Mouse (Mus musculus) hindlimb bud, embryonic 11.5 days (tissue): ENCODE measurements around the gene Hoxc11.

Source experiments
- DNase-seq: peaks from one replicate; pipeline ENCODE4 v3.0.0-alpha.2; 2012; ENCODE audit warnings: low read depth, low spot score; ENCODE audit errors: extremely low spot score

The Hoxc11 gene

DNA sequence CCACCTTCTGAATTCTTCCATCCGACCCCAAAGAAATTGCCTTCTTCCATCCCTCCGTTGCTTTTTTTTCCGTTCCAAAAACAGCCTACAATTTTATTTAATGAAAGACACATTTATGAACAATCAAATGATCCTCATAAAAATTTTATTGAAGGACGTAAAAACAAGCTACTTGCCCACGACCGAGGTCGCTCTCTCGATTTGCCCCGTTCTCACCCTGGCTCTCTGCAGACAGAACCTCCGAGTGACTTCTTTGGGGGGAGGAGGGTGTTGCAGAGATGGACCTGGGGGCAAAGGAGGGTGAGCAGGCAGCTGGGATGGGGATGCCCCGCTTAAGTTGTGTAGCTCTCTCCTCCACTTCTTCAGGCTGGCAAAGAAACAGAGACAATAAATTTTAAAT, 26.1 kb downstream of the Hoxc11 start:
- DNase-seq = no peak

DNA sequence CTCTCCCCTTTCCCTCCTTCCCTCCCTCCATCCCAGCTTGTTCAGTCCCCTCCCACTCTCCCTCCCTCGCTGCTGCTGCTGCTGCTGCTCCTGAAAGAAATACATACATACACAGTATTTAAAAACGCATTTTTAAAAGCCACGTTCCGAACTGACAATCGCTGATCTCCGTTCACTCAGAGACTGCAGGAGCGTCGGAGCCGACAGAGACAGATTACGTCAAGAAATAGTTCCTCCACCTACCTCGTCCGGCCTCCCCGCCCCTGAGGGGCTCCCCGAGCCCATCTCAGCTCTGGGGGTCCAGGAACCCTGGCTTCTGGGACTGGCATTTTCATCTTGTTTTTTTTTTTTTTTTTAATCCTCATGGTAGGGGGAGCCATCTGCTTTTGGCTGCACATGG, 26.7 kb downstream of the Hoxc11 start:
- no peak for DNase-seq

DNA sequence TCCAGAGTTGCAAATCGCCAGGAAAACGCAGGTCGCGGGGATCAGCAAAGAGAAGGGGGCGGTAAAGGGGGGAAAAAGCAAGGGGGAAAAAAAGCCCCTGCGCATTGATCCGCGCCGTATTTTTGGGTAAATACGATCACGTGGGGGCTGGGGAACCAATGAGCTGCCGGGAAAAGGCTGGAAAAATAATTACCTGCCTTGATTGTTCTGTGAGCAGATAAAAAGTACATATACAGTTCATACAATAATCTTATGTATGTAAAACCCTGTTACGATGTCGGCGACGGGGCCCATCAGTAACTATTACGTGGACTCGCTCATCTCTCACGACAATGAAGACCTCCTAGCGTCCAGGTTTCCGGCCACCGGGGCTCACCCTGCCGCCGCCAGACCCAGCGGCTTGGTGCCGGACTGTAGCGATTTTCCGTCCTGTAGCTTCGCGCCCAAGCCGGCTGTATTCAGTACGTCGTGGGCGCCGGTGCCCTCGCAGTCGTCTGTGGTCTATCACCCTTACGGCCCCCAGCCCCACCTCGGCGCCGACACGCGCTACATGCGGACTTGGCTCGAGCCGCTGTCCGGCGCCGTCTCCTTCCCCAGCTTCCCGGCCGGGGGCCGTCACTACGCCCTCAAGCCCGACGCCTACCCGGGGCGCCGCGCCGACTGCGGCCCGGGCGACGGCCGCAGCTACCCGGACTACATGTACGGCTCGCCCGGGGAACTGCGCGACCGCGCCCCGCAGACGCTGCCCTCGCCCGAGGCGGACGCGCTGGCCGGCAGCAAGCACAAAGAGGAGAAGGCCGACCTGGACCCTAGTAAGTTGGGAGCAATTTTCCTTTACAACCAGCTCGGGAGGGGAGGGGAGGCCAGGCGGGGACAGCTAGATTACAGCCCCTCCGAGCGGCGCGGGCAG, 27.4 kb downstream of the Hoxc11 start:
- peak; percentile 88 for DNase-seq

DNA sequence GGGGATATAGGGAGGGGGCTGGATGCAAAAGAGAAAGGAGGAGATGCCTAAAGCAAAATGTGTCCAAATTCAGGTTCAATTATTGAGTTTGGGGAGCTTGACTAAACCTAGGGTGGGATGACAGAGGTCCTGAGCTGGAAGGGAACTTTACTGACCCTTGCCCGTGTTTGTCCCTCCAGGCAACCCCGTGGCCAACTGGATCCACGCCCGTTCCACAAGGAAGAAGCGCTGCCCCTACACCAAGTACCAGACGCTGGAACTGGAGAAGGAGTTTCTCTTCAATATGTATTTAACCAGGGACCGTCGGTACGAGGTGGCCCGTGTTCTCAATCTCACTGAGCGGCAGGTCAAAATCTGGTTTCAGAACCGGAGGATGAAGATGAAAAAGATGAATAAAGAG, 29.5 kb downstream of the Hoxc11 start:
- DNase-seq = no peak

DNA sequence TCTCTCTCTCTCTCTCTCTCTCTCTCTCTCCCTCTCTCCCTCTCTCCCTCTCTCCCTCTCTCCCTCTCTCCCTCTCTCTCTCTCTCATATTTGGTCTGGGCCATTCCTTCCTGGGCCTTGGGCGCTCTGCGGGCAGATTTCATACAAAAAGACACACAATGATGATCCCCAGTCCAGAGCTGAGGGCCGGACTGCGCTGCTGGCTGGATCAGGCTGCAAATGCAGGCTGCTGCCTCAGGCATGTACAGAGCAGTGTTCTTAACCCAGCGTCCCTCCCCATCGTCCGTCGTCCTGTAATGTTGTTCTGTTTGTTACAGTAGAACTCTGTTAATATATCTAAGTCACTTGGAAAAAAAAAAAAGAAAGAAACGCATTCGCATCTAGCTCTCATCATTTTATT, 30.3 kb downstream of the Hoxc11 start:
- no peak for DNase-seq

DNA sequence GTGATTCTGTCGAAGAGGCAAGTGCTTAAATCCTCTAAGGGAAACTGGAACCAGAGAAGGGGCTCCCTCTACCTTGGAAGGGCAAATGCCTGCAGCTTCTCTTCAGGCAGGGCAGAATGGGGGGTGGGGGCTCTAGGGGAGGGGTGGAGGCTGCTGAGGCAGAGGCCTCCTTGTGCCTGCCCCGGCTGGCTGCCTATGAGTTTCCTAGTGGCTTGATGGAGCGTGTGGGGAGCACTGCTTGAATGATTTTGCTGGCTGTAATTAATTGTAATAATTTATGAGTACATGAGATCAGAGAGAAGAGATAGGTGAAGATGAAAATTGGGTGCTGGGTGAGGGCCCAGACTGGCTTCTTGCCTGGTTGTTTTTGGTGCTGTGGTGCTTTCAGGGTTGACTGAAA, 30.7 kb downstream of the Hoxc11 start:
- no peak for DNase-seq

DNA sequence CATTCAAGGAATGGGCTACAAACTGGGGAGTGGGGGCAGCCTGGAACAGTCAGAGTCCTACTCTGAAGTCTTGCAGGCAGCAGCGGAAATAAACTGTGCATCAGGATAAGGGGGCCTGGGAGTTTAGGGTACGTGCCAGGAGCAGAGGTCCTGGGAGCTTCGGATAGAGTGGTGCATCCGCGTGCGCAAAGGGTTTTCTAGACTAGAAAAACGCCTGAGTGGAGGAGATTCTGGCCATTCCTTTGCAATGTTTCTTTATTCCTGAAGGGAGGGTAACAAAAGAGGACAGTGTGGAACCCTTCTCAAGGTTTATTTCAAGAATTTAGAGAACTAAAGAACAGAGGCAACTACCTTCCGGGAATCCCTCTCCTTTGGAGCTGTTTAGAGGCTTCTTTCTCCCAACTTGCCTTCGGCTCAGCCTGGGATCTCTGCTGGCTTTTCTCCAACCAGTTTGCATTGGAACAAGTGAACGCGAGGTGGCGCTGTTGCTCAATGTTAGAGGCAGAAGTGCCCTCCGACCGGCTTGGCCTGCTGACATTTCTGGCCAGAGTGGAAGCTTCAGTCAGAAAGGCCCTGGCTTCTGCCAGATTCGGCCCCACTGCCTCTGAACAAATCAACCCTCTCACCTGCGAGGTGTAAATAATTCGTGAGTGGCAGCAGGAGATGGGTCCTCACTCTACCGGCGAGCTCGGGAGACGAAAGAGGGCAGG, 33.1 kb downstream of the Hoxc11 start:
- DNase-seq = peak; percentile 99

DNA sequence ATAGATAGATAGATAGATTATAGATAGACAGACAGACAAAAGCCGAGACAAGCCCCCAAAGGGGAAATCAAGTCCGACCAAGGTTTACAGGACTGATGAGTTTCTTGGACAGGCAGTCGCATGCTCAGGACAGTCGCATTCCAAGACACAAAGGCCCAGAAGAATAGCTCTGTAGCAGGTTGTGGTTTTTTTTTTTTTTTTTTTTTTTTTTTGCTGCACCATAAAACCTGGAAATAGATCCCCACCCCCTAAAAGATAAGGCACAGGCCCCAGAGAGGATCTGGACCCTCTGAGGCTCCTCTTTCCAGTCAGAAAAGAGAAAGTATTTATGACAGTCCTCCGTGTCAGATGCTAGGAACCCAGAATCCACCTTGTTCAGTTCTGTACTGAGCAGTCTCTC, 33.9 kb downstream of the Hoxc11 start:
- no peak for DNase-seq

DNA sequence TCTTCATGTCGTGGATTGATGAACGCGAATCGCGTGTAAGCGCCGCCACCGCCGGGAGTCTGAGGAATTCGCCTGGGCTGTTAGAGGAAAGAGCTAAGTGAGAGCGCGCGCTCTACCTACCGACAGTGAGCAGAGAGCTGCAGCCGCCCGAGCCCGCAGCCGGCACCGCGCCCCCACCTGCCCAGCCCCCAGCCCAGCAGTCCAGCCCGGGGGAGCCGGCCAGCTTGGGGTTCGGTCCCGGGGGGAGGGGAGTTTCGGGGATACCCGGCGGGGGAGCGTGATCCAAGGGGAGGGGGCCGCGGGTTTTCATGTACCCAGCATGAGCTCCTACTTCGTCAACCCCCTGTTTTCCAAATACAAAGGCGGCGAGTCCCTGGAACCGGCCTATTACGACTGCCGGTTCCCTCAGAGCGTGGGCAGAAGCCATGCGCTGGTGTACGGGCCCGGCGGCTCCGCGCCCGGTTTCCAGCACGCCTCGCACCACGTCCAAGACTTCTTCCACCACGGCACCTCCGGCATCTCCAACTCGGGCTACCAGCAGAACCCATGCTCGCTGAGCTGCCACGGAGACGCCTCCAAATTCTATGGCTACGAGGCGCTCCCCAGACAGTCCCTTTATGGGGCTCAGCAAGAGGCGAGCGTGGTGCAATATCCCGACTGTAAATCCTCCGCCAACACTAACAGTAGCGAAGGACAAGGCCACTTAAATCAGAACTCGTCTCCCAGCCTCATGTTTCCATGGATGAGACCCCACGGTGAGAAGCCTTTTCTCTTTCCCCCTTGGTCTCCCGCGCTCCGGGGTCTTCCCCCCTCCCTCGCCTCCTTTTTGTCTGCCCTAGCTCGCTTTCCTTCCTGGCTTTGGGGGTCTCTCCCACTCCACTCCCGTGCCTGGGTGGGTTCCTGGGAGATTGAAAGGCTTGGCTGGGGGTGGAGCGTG, 36.5 kb downstream of the Hoxc11 start, which contains the start of gene Hoxc8:
Hoxc8 (plus strand) TSS at position 147 of the 937 bp plus-strand sequence.
- DNase-seq = no peak

DNA sequence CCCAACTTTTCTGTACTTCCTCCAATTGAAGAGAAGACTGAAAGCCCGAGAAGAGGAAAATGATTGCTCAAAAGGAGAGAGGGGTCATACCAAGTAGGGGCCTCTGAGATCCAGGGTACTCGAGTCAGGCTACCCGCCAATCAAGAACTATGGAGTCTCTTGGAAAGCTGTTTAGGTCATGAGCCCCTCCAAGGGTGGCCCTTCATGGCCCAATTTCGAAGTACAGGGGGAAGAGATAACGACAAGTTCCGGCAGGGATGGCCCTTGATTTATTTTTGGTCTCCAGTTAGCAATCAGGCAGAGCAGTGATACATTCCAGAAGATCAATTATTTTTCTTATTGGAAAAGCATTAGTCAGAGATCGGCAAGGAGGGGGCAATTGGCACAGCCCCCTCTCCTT, 37.6 kb downstream of the Hoxc11 start:
- DNase-seq = no peak

DNA sequence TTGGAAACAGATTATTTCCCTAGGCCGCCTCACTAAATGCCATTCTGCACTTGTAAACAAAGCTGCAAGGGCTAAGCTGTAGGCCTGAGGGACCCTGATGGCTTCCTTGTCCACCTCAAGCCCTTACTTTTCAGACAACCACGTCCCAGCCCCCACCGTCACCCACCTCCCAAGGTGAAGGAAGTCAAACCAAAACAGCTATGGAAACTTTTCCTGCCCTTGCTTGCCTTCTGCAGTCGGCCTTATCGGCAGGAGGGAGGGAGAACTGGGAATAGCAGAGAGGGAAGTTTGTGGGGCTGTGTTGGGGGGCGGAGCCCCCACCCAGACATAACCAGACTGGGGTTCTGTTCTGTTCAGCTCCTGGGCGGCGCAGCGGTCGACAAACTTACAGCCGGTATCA, 38.0 kb downstream of the Hoxc11 start:
- no peak for DNase-seq

DNA sequence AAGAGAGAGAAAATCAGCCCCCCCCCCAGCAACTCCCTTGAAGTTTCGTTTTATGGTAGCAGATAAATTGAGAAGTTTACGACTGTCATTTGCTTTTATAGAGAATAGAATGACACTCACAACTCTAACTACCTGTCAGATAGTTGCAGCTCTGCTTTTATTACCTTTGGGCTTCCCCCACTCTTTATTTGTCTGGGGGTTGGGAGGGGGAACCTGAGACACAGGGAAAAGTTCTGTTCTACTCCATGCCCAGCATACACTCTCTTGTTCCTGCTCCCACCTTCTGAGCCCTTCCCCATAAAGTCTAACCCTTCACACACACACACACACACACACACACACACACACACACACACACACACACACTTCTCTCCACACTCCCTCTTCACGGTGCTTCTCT, 38.6 kb downstream of the Hoxc11 start:
- no peak for DNase-seq

DNA sequence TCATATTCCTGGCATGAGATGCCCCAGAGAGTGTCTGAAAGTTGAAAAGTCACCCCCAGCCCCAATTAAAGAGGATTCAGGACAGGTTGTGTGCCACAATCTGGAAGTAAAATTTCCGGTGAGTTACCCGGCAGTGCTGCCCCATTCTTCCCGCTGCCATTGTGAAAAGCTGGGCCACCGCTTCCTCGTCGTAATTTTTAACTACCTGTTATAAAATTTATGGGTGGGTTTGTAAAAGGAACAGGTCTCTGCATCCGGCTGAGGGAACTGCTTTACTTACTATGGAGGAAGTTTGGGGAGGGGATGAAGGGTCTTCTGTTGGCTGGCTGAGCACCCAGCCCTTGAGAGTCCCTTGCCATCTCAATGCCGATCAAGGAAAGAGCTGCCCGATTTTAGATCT, 42.3 kb downstream of the Hoxc11 start:
- no peak for DNase-seq

DNA sequence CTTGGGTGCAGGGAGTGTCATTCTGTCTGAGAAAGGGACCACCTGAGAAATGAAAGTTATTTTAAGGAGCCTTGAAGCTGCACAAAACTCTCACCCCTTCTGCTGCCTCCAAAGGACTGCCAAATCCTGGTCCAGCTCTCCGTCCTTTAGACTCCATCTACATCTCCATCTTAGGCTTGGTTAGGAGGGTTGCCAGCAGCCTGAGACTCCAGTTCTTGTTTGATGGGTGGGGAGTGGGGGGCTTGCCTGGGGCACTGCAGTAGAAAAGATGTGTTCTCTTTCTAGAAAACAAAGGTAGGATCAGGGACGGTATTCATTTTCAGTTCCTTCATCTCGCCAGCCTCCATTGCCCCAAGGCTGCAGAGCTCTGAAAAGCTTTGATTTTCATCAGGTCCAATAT, 43.2 kb downstream of the Hoxc11 start:
- no peak for DNase-seq

DNA sequence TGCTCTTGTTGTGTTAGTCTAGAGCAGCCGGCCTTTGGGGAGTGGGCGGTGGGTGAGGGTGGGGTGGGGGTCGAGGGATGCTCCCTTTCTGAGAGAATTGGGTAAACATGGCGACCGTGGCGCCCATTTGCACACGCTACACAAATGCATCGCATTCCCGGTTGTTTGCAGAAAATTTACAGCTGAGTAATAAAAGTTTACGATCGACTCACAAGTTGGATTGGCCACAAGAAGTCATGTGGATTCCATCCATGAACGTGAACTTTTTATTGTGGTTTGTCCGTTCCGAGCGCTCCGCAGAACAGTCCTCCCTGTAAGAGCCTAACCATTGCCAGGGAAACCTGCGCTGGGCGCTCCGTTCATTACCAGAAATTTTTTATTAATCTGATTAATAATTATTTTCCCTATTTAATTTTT, 43.7 kb downstream of the Hoxc11 start, which contains the start of gene Hoxc6:
Hoxc6 (plus strand) TSS at position 319 of the 417 bp plus-strand sequence.
- no peak for DNase-seq

DNA sequence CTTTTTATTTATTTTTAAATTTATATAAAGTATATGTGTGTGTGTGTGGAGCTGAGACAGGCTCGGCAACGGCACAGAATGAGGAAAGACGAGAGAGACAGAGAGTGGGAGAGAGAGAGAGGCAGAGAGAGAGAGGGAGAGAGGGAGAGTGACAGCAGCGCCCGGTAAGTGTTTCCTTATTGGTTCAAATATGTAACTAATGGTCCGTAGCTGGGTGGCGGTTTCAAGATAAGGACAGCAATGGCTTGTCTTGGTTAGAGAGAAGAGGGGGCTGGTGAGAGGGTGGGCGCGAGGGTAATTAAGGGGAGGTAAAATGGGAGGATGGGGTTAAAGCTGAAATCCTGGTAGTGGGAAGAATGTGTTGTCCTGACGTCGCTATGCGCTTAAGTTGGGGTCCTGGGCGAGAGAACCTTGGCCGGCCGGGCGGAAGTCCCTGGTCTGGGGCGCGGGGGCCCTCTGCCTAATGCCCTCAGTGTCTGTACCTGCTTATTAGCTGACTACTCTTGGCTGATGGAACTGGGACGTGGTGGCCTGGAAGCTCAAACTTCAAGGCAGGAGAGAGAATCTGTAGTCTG, 44.5 kb downstream of the Hoxc11 start:
- DNase-seq = no peak

DNA sequence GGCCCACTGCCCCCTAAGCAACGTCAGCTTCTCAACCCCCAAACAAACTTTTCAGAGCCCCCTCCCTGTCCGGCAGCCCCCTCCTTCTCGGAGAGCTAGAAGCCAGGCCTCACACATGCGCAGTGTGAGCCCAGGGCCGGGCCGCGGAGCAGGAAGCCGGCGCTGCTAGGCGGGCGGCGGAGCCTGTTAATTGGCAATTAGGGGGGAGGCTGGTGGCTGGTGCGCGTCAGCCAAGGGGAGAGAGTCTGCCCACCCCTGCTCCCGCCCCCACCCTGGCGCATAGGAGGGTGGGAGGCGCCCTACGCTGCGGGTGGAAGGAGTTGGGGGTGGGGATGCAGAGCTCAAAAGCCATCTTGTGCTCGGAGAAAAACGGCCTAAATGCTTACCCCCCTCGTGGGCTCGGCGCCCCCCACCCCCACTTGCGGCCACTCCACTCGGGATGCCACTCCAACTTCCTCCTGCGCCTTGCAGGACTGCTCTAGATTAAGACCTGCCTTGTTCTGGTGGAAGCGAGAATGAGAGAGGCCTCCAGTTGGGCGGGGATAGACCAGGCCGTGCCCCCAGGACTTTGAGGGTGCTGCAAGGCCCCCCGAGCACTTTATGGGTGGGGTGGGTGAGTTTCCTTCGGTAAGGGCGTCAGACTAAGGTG, 45.1 kb downstream of the Hoxc11 start:
- no peak for DNase-seq

DNA sequence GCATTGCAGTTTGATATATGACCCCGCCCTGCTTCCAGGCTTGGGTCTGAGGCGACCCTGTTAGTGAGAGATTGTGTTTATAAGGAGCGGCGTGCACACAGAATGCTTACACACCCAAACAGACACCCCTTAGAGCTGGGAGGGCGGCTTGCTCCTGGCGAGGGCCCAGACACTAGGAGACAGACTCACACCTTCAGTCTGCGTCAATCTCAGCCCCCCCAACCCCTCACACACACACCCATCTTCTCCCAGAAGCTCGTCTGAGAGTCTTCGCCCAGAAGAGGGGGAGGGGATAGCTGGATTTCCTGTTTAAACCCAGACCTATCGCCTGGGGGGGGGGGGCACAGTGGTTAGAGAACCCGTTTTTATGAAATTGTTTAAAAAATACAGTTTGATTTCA, 45.7 kb downstream of the Hoxc11 start:
- no peak for DNase-seq

DNA sequence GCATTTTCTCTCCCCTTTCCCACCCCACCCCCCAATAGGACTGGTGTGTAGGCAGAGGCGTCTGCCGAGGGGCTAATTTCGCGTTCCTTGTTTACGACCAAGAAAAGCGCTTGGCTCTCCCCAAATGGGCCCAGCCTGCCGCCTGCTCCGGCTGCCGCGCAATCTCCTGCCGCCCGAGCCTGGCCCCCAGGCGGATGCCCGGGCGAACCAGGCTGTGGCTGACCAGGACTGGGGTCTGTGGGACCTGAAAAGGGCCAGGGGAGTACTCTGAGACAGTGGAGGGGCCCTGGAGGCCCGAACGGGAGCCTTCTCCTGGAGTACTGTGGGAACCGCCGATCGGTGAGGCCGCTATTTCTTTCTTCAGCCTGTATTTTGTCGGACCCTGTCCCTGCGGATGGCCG, 46.3 kb downstream of the Hoxc11 start:
- no peak for DNase-seq

DNA sequence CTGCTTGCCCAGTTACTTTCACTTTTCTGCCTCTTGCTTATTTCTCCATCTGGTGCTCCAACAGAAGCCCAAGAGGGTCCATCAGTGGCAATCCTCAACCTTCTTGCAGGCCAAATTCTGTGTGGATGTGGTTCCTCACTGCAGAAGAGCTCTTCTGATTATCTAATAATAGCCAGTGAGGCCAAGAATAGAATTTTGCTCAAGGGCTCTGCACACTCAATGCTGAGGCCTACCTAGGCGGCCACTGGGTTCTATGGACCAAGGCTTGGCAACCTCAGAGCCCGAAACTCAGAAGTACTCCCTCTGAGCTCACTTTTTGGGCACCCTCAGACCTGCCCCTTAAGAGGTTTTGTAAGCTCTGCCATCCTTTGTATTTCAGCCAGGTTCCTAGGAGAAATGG, 47.1 kb downstream of the Hoxc11 start:
- no peak for DNase-seq
